Mouse (Mus musculus) embryonic facial prominence, embryonic 14.5 days (tissue): ENCODE results near the gene Tnfrsf13c. TPM values are rescaled to one million over a fixed set of nuclear protein-coding genes. Genes with fewer than 3 reads are reported as not detected.
A peak's percentile ranks its signal among the peaks of the same experiment; 100 is the strongest.

Source experiments
- ATAC-seq: fragments of 200-750 bp; cut with Nextera tagmentation; 2 replicates; pipeline ENCODE4 v1.8.0; 2017; ENCODE audit warnings: low read depth, moderate number of reproducible peaks, moderate TSS enrichment
- DNase-seq: peaks from one replicate; pipeline ENCODE4 v3.0.0-alpha.2; 2015; ENCODE audit warnings: low spot score
- H3K27ac ChIP-seq: fragments of 300-500 bp; sonication (generic); replicated peaks from 2 replicates; pipeline ENCODE4 v1.5.1; 2014; ENCODE audit warnings: low read depth, mild to moderate bottlenecking, low read length, moderate library complexity
- H3K27me3 ChIP-seq: fragments of 300-500 bp; sonication (generic); replicated peaks from 2 replicates; pipeline ENCODE4 v1.6.1; 2014; ENCODE audit warnings: low read length; ENCODE audit not compliant: control insufficient read depth, insufficient read depth
- H3K36me3 ChIP-seq: fragments of 300-500 bp; sonication (generic); 2 replicates; pipeline ENCODE4 v1.6.1; 2014; ENCODE audit warnings: low read length, mixed read lengths; ENCODE audit not compliant: control insufficient read depth, insufficient read depth
- H3K4me1 ChIP-seq: fragments of 300-500 bp; sonication (generic); 2 replicates; pipeline ENCODE4 v1.6.1; 2014; ENCODE audit warnings: antibody characterized with exemption, low read length; ENCODE audit not compliant: control insufficient read depth, insufficient read depth
- H3K4me2 ChIP-seq: fragments of 300-500 bp; sonication (generic); 2 replicates; pipeline ENCODE4 v1.6.1; 2014; ENCODE audit warnings: low read depth, mild to moderate bottlenecking, low read length, moderate library complexity, mixed read lengths
- H3K4me3 ChIP-seq: fragments of 300-500 bp; sonication (generic); 2 replicates; pipeline ENCODE4 v1.5.1; 2014; ENCODE audit warnings: low read depth, mild to moderate bottlenecking, low read length
- H3K9ac ChIP-seq: fragments of 300-500 bp; sonication (generic); 2 replicates; pipeline ENCODE4 v1.6.1; 2014; ENCODE audit warnings: low read depth, mild to moderate bottlenecking, low read length, moderate library complexity, mixed read lengths
- H3K9me3 ChIP-seq: fragments of 300-500 bp; sonication (generic); 2 replicates; pipeline ENCODE4 v1.6.1; 2016; ENCODE audit warnings: low read length; ENCODE audit not compliant: control insufficient read depth
- WGBS: fragments of 180-500 bp; shearing (Covaris S2); extraction: QIAGEN DNeasy Blood & Tissue Kit; methylation state at CpG from one replicate; pipeline ENCODE4 v1.1.7; 2014; 5-methylcytosine and 5-hydroxymethylcytosine counted together
- polyA plus RNA-seq: library from polyadenylated mRNA; unstranded; fragments of >200 nt; fragmentation: Nextera tagmentation; extraction: Ambion mirVana; gene quantifications from 2 replicates; pipeline ENCODE4 v1.2.1, GENCODE M21; 2014

Gene Tnfrsf13c
- polyA plus RNA-seq, 1 experiment from 2014 or later: 0.40 TPM

DNA sequence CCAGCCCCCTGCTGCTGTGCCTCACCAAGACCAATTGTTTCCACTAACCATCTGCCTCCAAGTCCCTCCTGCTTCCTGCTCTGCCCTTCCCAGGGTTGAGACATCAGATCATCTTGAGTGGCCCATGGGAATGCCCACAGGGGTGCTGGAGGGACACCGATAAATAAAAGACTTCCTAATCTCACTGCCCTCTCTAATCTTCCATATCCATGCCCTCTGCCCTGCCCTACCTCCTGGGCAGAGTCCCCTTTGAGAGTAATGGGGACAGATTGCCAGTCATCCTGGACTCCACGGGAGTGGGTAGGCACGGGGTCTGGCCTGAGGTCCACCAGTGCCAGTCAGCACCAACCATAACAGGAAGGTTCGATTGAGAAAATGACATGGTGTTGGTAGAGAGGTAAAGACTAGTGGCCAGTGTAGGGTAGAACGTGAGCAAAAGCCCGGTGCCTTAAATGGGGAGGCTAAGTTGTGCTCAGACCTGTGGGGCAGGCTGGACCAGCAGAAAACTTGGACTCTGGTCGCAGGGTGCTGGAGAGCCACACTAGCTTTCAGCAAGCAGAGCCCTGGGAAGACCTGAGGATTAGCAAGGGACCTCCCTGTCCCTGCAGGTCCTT lies 540 bp upstream of the Tnfrsf13c start:
- Histone ChIP-seq H3K27me3 (peaks cover 25% of the 10 kb centered on the region), H3K4me3 (peak overlapping the region; percentile 36), H3K4me2 (peak overlapping the region; percentile 64), H3K27ac (no peak overlapping the region), H3K36me3 (no peaks in the 10 kb centered on the region), H3K9ac (no peak overlapping the region), H3K4me1 (peaks cover 5% of the 10 kb centered on the region; the same call in 1 of the 2 replicates), H3K9me3 (no peaks in the 10 kb centered on the region)
- DNase-seq (no peak), ATAC-seq (no peak)
- WGBS: 32% methylated on average over 7 of the region's 7 CpGs

DNA sequence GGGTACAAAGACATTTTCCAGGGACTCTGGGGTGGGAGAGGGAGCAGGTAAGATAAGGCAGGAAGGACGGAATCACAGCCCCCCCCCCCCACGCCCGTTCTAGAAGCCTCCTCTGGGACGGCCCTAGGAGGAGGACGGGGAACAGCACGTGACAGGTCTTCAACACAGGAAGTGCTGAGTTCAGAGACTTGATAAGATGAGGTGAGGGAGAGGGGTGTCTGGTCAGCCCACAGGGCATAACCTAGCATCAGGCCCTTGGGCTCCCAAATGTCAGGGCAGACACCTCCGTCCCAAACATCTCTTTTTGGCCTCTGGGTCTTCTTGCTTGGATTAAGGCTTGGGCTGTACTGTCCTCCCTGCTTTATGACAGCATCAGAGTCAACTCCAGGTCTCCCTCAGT lies 918 bp downstream of the Tnfrsf13c start:
- no peak overlapping the region for H3K4me2 ChIP-seq
- whole genome bisulfite sequencing: 55% methylated on average over 4 of the region's 7 CpGs

DNA sequence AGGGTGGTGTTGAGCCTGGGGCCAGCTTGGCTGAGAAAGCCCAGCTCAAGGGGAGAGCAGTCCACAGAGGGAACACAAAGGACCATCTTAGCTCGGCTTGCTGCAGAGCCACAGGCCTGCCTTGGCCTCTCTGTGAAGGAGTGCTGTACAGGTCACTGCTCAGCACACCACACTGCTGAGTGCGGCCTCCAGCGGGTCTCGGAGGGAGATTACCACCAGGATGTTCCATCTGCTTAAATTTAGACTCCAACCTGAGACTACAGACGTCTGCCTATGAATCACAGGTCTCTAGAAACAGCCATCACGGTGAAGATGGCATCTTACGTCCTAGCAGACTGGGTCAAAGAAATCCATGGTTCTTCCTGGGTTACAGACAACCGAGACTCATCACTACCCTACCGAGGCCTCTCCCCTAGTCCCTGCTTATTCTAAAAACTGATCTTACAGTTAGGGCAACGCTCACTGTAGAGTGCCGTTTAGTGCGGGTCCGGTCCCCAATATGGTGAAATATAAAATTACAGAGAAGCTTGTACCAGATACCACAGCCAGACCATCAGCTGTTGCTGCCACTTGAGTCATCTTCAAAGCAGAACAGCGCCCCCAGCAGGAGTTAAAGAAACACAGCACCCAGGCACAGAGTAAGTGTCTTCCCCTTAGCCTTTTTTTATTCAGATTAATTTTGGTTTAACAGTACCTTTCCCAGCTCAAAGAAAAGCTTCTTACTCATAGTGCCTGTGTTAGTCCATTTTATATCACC lies 2.9 kb downstream of the Tnfrsf13c start:
- 57% methylated on average over 14 of the region's 14 CpGs for WGBS
- no peak for ATAC-seq
- H3K27me3 ChIP-seq: peaks cover 35% of the 10 kb centered on the region

More for the DNA sequence above, 918 bp downstream of the Tnfrsf13c start:
- H3K9me3 ChIP-seq: no peaks in the 10 kb centered on the region
- H3K9ac ChIP-seq: no peak overlapping the region
- no peaks in the 10 kb centered on the region for H3K36me3 ChIP-seq
- H3K27me3 ChIP-seq: peaks cover 25% of the 10 kb centered on the region
- H3K27ac ChIP-seq: no peak overlapping the region
- no peak for DNase-seq
- peaks cover 5% of the 10 kb centered on the region; the same call in 1 of the 2 replicates for H3K4me1 ChIP-seq
- no peak overlapping the region for H3K4me3 ChIP-seq
- ATAC-seq: no peak

DNA sequence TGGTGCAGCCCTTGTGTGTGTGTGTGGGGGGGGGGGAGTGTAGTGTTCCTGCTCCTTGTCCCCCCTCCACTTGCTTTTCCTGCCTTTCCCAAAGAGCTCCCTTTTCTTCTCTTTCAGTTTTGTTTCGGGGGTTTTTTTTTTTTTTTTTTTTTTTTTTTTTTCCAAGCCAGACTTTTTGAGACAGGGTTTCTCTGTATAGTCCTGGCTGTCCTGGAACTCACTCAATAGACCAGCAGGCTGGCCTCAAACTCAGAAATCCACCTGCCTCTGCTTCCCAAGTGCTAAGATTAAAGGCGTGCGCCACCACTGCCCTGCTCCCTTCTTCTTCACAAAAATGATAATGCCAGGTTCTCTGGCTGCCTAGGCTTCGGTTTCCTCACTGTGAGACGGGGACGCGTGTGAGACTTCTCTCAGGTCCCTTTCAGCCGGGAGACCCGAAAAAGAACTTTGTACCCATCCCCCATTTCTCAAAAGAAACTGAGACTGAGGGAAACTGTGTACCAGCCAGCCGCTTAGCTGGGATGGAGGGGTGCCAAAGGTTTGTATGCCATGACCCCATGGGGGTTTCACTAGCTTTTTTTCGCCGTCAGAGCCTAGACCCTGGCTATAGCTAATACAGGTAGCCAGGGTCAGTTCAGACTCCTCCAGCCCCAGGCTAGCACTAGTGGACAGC lies 4.0 kb downstream of the Tnfrsf13c start:
- H3K36me3 ChIP-seq: no peaks in the 10 kb centered on the region
- DNase-seq (no peak), ATAC-seq (no peak)
- H3K4me1 ChIP-seq: peaks cover 8% of the 10 kb centered on the region; the same call in 1 of the 2 replicates
- no peak overlapping the region for H3K9ac ChIP-seq
- WGBS: 59% methylated on average over 11 of the region's 12 CpGs
- H3K27me3 ChIP-seq: peaks cover 44% of the 10 kb centered on the region
- H3K4me3 ChIP-seq: no peak overlapping the region
- no peak overlapping the region for H3K4me2 ChIP-seq
- H3K9me3 ChIP-seq: no peaks in the 10 kb centered on the region
- no peak overlapping the region for H3K27ac ChIP-seq

More for the DNA sequence above, 2.9 kb downstream of the Tnfrsf13c start:
- Histone ChIP-seq H3K9ac (no peak overlapping the region), H3K4me1 (peaks cover 5% of the 10 kb centered on the region; the same call in 1 of the 2 replicates), H3K36me3 (no peaks in the 10 kb centered on the region), H3K27ac (no peak overlapping the region), H3K4me3 (no peak overlapping the region), H3K4me2 (no peak overlapping the region), H3K9me3 (no peaks in the 10 kb centered on the region)
- no peak for DNase-seq

DNA sequence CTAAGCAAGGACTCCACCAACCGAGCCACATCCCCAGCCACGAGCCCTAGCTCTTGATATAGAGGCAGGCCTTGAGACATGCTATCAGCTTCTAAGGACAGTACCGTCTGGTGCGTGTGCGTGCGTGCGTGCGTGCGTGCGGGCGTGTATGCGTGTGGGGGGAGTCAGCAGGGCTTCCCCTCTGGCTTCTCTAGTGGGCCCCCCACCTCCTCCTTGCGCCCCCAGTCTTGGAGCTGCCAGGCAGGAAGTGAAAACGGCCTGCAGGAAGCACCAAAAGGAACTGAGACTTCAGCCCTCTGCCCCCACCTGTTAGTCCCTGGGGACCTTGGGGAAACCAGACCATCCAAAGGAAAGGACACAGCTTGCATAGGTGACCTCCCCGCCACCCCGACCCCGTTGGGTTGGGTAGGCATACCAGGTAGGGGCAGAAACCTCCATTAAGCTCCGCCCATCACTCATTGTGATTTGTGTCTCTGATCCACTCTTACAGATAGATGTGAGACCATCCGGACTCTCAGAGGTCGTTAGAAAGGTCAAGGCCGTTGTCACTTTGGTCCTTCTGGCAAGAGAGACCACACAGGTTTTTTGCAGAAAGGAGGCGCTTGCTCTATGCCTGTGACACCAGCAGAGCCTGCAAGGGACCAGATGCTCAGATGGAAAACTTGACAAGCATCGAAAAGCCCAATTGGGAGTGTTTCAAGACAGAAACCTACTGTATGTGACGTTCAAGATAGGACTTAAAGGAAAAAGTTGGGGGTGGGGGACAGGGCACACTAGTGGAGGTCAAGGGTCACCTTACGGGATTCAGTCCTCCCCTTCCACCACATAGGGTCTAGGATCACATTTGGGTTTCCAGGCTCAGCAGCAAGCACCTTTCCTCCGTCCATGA lies 5.1 kb downstream of the Tnfrsf13c start:
- no peak overlapping the region for H3K9ac ChIP-seq
- no peak overlapping the region for H3K4me2 ChIP-seq
- ATAC-seq: no peak
- no peaks in the 10 kb centered on the region for H3K36me3 ChIP-seq
- peaks cover 43% of the 10 kb centered on the region for H3K27me3 ChIP-seq
- no peak overlapping the region for H3K27ac ChIP-seq
- no peak overlapping the region for H3K4me3 ChIP-seq
- WGBS: 74% methylated on average over 26 of the region's 26 CpGs
- H3K4me1 ChIP-seq: 0 out of 2 replicates have a peak, but pooled peaks cover 3% of the 10 kb centered on the region
- no peak for DNase-seq
- H3K9me3 ChIP-seq: no peaks in the 10 kb centered on the region

DNA sequence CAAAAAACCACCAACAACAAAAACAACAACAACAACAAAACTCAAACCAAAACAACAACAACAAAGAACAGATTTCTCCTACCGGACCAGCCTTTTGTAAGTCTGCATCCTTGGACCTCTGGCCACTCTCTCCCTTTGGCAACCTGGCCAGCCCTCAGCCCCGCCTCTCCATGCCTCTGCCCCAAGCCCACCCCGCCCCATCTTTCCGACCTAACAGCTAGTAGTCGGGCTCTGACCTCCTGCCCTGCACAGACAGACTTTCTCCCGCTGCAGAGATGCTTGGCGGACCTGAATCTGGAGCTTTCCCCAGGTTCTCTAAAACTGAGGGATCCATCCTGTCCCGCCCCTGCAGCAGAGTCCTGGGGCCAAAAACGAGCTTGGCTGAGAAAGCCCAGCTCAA lies 6.2 kb downstream of the Tnfrsf13c start:
- H3K27me3 ChIP-seq: peaks cover 43% of the 10 kb centered on the region

DNA sequence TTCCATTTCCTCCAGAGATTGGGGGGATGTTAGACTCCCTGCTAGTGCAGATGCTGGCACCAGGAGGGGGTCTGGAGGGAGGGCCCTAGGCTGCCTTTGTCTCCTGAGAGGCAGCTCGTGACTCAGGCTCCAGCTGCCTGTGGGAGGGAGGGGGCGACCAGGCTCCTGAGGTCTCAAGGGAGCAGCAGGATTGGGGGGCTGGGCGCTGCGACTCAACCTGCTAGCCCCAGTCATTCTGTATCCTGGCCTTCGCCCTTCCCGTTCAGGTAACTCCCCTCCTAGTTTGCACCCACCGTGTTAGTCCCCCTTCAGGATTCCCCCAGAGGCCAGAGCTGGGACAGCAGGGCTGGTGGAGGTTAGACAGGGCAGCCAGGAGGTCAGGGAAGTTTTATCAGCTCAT lies 7.1 kb downstream of the Tnfrsf13c start:
- Histone ChIP-seq H3K9me3 (no peaks in the 10 kb centered on the region), H3K27me3 (peaks cover 51% of the 10 kb centered on the region), H3K4me1 (0 out of 2 replicates have a peak, but pooled peaks cover 3% of the 10 kb centered on the region), H3K36me3 (no peaks in the 10 kb centered on the region), H3K4me2 (no peak overlapping the region), H3K4me3 (no peak overlapping the region), H3K9ac (no peak overlapping the region), H3K27ac (no peak overlapping the region)
- ATAC-seq (no peak), DNase-seq (no peak)
- 15% methylated on average over 5 of the region's 7 CpGs for WGBS

More for the DNA sequence above, 6.2 kb downstream of the Tnfrsf13c start:
- ATAC-seq: no peak
- no peaks in the 10 kb centered on the region for H3K9me3 ChIP-seq
- no peaks in the 10 kb centered on the region for H3K36me3 ChIP-seq
- no peak overlapping the region for H3K9ac ChIP-seq
- H3K4me2 ChIP-seq: no peak overlapping the region
- DNase-seq: no peak
- H3K27ac ChIP-seq: no peak overlapping the region
- no peak overlapping the region for H3K4me3 ChIP-seq
- WGBS: 35% methylated on average over 9 of the region's 9 CpGs
- H3K4me1 ChIP-seq: 0 out of 2 replicates have a peak, but pooled peaks cover 3% of the 10 kb centered on the region
